Mouse (Mus musculus) adrenal gland, postnatal 4 days (tissue): ENCODE results near the gene Banp. TPM values are rescaled to one million over a fixed set of nuclear protein-coding genes. Genes with fewer than 3 reads are reported as not detected.

ENCODE experiments used
- DNase-seq, 2 experiments: peaks; one replicate each; pipeline ENCODE4 v3.0.0; 2021 to 2022; ENCODE audit warnings: low spot score in 2 of 2, mixed read lengths in 2 of 2
- total RNA-seq, 2 experiments: library from RNA; stranded (reverse); gene quantifications; 2 replicates each; pipeline ENCODE4 v1.2.3; 2021

Gene Banp
- total RNA-seq, 2 experiments from 2014 or later: 14.0 to 15.7 TPM

DNA sequence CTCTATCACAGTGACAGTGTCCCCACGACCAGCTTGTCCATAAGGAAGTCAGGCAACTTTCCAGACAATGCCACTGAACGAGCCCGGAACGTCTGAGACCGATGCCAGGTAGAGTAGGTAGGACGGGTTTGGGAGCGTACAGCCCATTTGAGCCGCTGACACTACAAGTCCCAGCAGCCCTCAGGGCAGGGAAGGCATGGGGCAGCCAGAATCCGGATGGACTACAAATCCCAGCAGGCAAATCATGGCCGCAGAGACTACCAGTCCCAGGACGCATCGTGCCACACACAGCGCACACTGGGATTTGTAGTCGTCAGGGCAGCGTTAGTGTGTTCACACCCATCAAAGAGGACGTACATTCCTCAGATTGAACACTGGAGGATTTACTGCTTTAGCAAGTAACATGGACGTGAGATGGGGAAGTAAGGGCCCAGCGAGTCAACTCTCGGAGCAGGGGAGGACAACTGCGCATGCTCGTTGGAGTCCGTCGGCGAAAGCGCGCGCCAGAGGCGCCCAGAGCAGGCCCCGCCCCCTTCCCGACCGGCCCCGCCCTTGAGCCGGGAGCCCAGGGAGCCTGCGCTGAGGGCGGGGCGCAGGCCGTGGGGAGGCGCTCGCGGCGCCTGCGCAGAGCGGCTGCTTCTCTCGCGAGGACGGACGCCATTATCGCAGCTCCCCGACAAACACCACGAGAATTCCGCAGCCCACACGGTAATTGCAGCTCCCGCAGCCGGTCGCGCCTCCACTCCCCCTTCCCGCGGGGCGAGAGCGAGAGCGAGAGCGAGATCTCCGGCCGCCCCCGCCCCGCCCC, 595 bp downstream of the Banp start:
- DNase-seq: peak; percentile 96 to 98

- peak in 1 of 2 experiments; percentile 43 for DNase-seq
These were observed 1.5 kb downstream of the Banp start for GRCm38 (mm10) chr8:121950749-121951655.

GRCm38 (mm10) chr8:121951656-121952009, 2.1 kb downstream of the Banp start:
- no peak for DNase-seq

DNA sequence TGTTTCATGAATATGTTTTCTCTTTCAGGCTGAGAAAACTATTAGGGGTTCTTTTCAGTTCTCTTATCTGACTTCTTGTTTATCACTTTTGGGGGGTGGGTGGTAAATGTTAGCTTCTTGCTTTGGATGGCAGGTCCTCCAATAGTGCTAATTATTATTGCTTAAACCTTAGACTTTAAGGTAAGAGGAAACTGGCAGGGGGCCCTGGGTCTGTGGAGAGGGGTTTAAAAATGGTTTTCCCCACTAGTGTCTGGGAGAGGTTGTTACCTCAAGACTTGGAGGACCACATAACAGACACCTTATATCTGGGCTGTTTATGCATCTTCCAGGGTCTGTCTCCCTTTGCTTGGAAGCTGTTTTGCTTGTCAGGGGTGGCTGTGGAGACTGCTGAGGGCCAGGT, 2.6 kb downstream of the Banp start:
- no peak for DNase-seq

- DNase-seq: no peak
These were observed 3.2 kb downstream of the Banp start for GRCm38 (mm10) chr8:121952800-121953199.

- DNase-seq: no peak
These were observed 4.4 kb downstream of the Banp start for GRCm38 (mm10) chr8:121953821-121954545.

DNA sequence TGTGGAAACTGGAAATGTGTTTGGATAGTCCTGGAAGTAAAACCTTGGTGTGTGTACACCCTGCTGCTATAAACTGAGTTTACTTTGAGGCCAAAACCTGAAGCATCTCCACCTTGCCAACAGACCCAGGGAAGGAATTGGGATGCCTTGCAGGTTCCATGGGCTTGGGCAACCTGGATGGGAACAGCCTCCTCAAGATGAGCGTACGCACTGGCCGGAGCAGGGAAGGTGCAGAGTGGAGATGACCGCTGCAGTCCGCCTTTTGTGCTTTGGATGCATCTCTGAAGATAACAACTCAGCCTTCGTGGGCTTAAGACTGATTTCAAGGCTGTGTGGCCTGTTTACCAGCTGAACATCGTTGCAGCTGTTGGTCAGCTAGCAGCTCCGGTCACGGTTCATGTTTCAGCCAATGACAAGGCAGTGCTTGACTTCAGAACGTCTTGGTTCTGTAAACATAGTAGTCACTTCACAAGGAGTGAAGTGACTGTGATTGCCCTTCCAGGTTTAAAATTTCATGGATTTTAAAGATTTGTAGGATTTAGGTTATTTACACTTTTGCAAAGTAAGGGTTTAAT, 5.5 kb downstream of the Banp start:
- DNase-seq: no peak

DNA sequence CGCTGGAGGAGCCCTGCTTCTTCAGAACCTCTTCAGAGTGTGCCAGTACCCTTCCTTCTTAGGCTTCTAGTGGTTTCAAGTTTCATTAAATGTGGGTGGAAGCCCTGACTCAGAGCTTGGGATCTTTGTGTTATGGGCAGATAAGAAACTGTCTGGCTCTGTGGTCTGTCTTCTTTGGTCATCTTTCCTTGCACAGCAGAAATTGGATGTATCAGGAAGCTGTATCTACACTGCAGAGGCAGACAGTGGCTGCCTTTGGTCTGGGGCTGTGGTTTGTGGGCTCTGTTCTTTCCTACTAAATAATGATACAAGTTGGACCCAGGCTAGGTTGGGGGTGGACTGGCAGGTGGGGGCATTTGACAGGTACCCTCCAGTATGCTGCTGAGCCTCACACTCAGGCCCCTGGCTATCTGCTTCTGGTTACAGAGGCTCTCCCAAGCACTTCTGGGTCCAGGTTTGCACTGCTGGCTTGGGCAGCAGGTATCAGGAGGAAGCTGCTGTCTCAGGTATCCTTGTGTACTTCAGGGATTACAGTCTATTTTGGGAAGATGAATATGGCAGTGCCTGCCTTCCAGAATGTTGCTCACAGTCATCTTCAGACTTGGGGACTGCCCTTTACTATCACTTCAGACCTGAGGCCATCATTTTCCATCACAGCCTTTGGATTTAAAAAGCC, 6.4 kb downstream of the Banp start:
- no peak for DNase-seq

GRCm38 (mm10) chr8:121958395-121958794, 8.8 kb downstream of the Banp start:
- DNase-seq: no peak

GRCm38 (mm10) chr8:121962892-121963291, 13.3 kb downstream of the Banp start:
- DNase-seq: no peak

- DNase-seq: no peak
These were observed 15.4 kb downstream of the Banp start for GRCm38 (mm10) chr8:121964716-121965512.

DNA sequence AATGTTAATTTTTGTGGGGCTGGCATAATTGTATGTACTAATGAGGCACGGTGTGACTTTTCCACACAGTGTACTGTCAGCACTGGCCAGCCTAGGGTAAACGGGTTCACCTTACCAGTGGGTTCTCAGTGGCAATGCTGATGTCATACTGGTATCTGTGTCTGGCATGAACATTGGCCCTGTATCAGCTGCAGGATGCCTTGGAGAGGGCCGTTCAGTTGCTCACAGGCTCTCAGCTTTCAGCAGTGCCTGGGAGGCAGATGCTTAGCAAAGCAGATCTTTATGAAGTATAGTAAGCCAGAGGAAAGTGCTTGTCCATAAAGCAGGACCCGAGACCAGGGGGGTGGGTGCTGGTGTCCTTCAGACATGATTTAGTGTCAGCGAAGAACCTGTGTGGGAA, 16.6 kb downstream of the Banp start:
- no peak for DNase-seq

DNA sequence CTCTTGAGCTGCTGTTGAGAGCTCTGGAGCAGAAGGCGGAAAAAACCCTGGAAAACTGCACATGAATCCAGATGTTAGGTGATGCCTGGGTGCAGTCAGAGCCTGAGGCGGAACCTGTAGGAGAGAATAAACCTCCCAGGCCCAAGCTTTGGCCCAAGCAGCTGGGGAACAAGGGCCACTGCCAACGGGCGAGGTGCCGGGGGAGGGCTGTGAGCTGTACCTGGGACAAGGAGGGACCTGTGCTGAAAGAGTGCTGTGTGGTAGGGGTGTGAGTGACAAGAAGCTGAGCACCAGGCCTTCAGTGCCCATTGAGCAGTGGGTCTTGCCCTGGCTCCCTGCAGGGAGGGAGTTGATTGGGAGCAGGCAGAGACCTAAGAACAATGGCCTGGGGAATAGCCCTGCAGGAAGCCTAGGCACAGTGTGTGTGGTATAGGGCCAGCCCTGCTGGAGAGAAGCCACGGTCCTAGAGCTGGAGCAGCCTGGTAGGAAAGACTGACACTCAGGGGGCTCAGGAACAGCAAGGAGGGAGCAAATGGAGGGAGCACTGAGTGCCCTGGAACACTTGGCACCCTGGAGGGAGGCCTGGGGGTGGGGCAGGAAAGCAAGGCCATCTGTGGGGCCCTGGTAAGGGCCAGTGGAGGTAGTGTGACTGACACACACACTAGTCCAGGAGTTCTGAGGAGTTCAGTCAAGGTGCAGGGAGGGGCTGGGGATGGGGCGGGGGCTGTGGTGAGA, 17.3 kb downstream of the Banp start:
- no peak for DNase-seq

- no peak for DNase-seq
These were observed 18.4 kb downstream of the Banp start for GRCm38 (mm10) chr8:121967977-121968376.

DNA sequence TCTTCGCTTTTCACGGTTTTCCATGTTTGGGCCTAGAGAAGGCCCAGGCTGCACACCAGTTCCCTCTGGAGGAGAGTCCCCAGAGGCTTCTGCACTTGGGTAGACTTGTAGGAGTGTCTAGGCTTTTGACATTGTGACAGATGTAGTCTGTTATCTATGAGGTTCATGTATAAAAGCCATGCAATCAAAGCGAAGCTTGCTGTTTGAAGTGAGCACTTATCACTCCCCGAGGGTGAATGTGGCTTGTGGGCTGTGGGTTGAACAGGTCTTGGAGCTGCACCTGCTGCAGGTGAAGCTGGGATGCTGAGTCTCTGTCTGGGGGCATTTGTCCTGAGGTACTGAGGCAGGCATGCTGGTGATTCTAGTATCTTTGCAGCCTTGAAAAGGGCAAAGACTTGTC, 19.0 kb downstream of the Banp start:
- no peak for DNase-seq

DNA sequence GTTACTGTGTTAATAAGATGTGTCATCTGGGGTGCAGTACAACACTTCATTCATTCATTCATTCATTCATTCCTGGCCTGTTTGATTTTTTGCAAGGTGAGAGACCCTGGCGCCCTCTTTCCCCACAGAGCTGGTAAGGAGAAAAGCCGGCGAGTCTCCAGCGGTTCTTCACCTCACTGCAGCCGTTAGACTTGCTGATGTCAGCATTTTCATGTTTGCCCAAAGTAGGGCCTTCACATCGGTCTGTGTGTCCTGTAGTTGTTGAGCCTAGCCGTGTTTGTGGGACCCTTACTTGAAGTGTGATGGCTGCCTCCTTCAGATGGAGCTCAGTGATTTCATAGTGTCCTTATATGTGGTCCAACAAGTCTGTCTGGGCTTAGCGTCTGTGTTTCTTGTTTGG, 20.7 kb downstream of the Banp start:
- DNase-seq: no peak

DNA sequence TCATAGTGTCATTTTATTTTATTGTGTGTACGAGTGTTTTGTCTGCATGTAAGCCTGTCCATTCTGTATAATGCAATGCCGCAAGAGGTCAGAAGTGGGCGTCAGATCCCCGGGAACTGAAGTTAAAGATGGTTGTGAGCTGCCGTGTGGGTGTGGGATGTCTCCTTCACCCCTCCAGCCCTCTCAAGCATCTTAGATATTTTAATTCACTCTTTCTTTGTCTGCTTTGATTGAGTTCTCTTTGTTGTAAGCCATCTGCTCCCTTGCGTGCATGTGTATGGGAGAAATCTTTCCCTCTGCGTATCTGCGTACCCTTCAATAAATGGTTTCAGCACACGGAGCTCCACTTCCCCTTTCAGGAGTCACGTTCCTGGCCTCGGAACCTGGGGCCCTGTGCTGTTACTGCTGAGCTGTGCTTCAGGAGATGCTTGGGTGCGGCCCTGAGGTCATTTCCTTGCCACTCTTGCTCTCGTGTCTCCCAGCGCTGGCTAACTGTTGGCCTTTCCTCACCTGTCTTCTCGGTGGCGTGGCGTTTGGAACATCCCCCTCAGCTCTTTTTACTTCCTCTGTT, 22.0 kb downstream of the Banp start:
- DNase-seq: no peak

DNA sequence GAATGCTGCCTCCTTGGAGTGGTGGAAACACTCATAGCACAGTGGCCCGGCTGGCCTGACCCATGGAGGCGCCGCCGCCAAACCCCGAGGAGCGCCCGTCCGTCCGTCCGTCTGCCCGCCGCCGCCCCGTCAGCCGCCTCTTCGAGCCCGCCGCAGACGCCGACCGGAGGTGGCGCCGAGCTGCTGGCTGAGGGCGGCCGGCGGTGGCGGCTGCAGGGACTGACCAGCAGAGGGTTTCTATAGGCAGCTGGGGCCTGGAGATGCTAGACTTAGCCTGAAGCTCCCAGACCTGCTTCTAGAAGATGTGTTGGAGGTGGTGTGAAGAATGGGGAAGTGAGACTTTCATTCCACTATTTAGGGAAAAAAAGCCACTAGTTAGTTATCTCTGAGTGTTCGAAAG, 24.4 kb downstream of the Banp start:
- DNase-seq: no peak
